Mouse (Mus musculus): ENCODE measurements around the gene Nav1. TPM values are rescaled to one million over a fixed set of nuclear protein-coding genes. Genes with fewer than 3 reads are reported as not detected.

The Nav1 gene
- 52.6 and 59.4 TPM in 2 replicates for polyA plus RNA-seq (2015; fragmentation: Nextera tagmentation; extraction: Ambion mirVana)

GRCm38 (mm10) chr1:135607019-135607418, at the start of gene Nav1:
Gene Nav1, minus strand, starts transcription at chr1:135607295.
- no peaks in the 10 kb centered on the region for H3K36me3 ChIP-seq (replicated peaks)
- no peak within 1 kb of the TSS for H3K9ac ChIP-seq
- 58% methylated on average over 7 of the region's 7 CpGs for WGBS
- H3K4me3 ChIP-seq = no peak within 1 kb of the TSS
- peaks cover 15% of the 10 kb centered on the region for H3K4me1 ChIP-seq
- H3K9me3 ChIP-seq = no peaks in the 10 kb centered on the region
- H3K27ac ChIP-seq = no peak within 1 kb of the TSS
- no peaks in the 10 kb centered on the region for H3K27me3 ChIP-seq (replicated peaks)
- H3K4me2 ChIP-seq = no peak within 1 kb of the TSS
- no peak for ATAC-seq (replicated peaks)

- no peak overlapping the region for H3K4me3 ChIP-seq
- H3K9me3 ChIP-seq = no peaks in the 10 kb centered on the region
- ATAC-seq (replicated peaks) = no peak
- H3K27me3 ChIP-seq (replicated peaks) = no peaks in the 10 kb centered on the region
- WGBS = 87% methylated on average over 6 of the region's 6 CpGs
- peaks cover under 1% of the 10 kb centered on the region for H3K4me1 ChIP-seq
- H3K27ac ChIP-seq = no peak overlapping the region
- H3K9ac ChIP-seq = no peak overlapping the region
- no peaks in the 10 kb centered on the region for H3K36me3 ChIP-seq (replicated peaks)
- no peak overlapping the region for H3K4me2 ChIP-seq
These were observed 46.8 kb upstream of the Nav1 start for GRCm38 (mm10) chr1:135653909-135654308.

GRCm38 (mm10) chr1:135645459-135646195, 38.5 kb upstream of the Nav1 start:
- Histone ChIP-seq H3K9me3 (no peaks in the 10 kb centered on the region), H3K4me3 (no peak overlapping the region), H3K27me3 (replicated peaks) (no peaks in the 10 kb centered on the region), H3K4me1 (peaks cover 12% of the 10 kb centered on the region; the same call in 1 of the 2 replicates), H3K4me2 (no peak overlapping the region), H3K9ac (no peak overlapping the region), H3K27ac (peak overlapping the region; percentile 15), H3K36me3 (replicated peaks) (no peaks in the 10 kb centered on the region)
- 41% methylated on average over 8 of the region's 8 CpGs for WGBS
- peak; percentile 82 for ATAC-seq (replicated peaks)

DNA sequence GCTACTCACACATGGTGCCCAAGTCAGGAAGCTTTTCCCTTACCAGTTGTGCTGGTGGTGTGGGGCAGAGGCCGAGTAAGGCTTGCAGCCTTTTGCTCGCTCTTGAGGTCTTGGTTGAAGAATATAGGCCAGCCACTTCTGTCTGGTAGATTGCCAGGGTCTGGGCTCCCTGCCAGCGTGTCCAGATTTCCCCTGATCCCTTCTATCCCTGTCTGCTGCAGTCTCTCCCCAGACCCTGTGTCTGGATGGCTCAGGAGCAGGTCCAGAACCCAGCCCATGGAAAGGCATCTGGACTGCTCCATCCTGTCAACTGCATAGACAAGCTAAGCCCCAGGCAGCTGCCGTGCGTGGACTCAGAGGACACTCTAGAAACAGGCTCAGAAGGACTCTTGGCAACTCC, 37.0 kb upstream of the Nav1 start:
- no peaks in the 10 kb centered on the region for H3K27me3 ChIP-seq (replicated peaks)
- H3K4me1 ChIP-seq = peaks cover 12% of the 10 kb centered on the region; the same call in 1 of the 2 replicates
- H3K27ac ChIP-seq = no peak overlapping the region
- WGBS = 69% methylated on average over 5 of the region's 5 CpGs
- ATAC-seq (replicated peaks) = no peak
- H3K36me3 ChIP-seq (replicated peaks) = no peaks in the 10 kb centered on the region
- H3K9me3 ChIP-seq = no peaks in the 10 kb centered on the region
- H3K4me2 ChIP-seq = no peak overlapping the region
- H3K4me3 ChIP-seq = no peak overlapping the region
- no peak overlapping the region for H3K9ac ChIP-seq

GRCm38 (mm10) chr1:135643691-135644090, 36.6 kb upstream of the Nav1 start:
- Histone ChIP-seq H3K9ac (no peak overlapping the region), H3K27ac (no peak overlapping the region), H3K27me3 (replicated peaks) (no peaks in the 10 kb centered on the region), H3K9me3 (no peaks in the 10 kb centered on the region), H3K36me3 (replicated peaks) (no peaks in the 10 kb centered on the region), H3K4me1 (peaks cover 12% of the 10 kb centered on the region; the same call in 1 of the 2 replicates), H3K4me2 (no peak overlapping the region), H3K4me3 (no peak overlapping the region)
- WGBS = 74% methylated on average over 3 of the region's 3 CpGs
- no peak for ATAC-seq (replicated peaks)

- H3K4me1 ChIP-seq = peaks cover 24% of the 10 kb centered on the region
- H3K27me3 ChIP-seq (replicated peaks) = no peaks in the 10 kb centered on the region
- H3K9ac ChIP-seq = no peak overlapping the region
- ATAC-seq (replicated peaks) = no peak
- H3K36me3 ChIP-seq (replicated peaks) = no peaks in the 10 kb centered on the region
- no peak overlapping the region for H3K27ac ChIP-seq
- no peak overlapping the region for H3K4me3 ChIP-seq
- H3K4me2 ChIP-seq = no peak overlapping the region
- WGBS = 94% methylated on average over 7 of the region's 7 CpGs
- no peaks in the 10 kb centered on the region for H3K9me3 ChIP-seq
These were observed 32.8 kb upstream of the Nav1 start for GRCm38 (mm10) chr1:135639853-135640252.

GRCm38 (mm10) chr1:135639093-135639492, 32.0 kb upstream of the Nav1 start:
- 89% methylated on average over 1 of the region's 1 CpGs for WGBS

DNA sequence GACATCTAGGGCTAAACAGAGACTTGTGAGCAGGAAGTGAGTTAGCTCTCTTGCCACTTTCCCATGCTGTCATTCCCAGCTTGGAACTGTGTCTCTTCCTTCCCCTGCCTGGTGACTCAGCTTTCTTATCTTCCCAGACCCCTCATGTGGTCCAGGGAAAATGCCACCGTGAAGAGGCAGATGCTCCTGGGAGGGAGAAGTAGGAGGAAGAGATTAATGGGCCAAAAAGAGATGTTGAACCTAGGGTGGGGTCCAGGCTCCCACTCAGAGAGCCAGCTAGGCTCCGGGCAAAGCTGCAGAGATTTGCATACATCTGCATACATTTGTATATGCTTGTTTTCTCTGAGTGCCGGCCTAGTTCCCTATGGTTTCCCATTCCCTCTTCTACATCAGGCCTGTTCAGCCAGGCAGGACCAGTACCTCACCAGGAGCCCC, 30.5 kb upstream of the Nav1 start:
- H3K27me3 ChIP-seq (replicated peaks) = no peaks in the 10 kb centered on the region
- no peak overlapping the region for H3K4me3 ChIP-seq
- no peaks in the 10 kb centered on the region for H3K9me3 ChIP-seq
- no peaks in the 10 kb centered on the region for H3K36me3 ChIP-seq (replicated peaks)
- no peak overlapping the region for H3K4me2 ChIP-seq
- no peak overlapping the region for H3K9ac ChIP-seq
- ATAC-seq (replicated peaks) = peak; percentile 27
- WGBS = 0% methylated on average over 3 of the region's 3 CpGs
- H3K4me1 ChIP-seq = peaks cover 23% of the 10 kb centered on the region
- peak overlapping the region; percentile 27; the same call in 1 of the 2 replicates for H3K27ac ChIP-seq

More at GRCm38 (mm10) chr1:135639093-135639492, 32.0 kb upstream of the Nav1 start:
- Histone ChIP-seq H3K4me3 (no peak overlapping the region), H3K27me3 (replicated peaks) (no peaks in the 10 kb centered on the region), H3K4me1 (peaks cover 23% of the 10 kb centered on the region), H3K9me3 (no peaks in the 10 kb centered on the region), H3K27ac (no peak overlapping the region), H3K9ac (no peak overlapping the region), H3K36me3 (replicated peaks) (no peaks in the 10 kb centered on the region), H3K4me2 (no peak overlapping the region)
- no peak for ATAC-seq (replicated peaks)

- Histone ChIP-seq H3K4me3 (no peak overlapping the region), H3K27ac (no peak overlapping the region), H3K36me3 (replicated peaks) (no peaks in the 10 kb centered on the region), H3K9ac (no peak overlapping the region), H3K4me1 (peaks cover 27% of the 10 kb centered on the region), H3K27me3 (replicated peaks) (no peaks in the 10 kb centered on the region), H3K9me3 (no peaks in the 10 kb centered on the region), H3K4me2 (no peak overlapping the region)
- WGBS = 33% methylated on average over 6 of the region's 6 CpGs
- no peak for ATAC-seq (replicated peaks)
These were observed 29.0 kb upstream of the Nav1 start for GRCm38 (mm10) chr1:135636111-135636511.

- no peak overlapping the region for H3K9ac ChIP-seq
These were observed 28.4 kb upstream of the Nav1 start for GRCm38 (mm10) chr1:135635323-135636064.

GRCm38 (mm10) chr1:135634791-135635190, 27.7 kb upstream of the Nav1 start:
- no peak overlapping the region for H3K9ac ChIP-seq
- no peaks in the 10 kb centered on the region for H3K27me3 ChIP-seq (replicated peaks)
- H3K9me3 ChIP-seq = no peaks in the 10 kb centered on the region
- H3K4me1 ChIP-seq = peaks cover 27% of the 10 kb centered on the region
- no peak overlapping the region for H3K27ac ChIP-seq
- no peaks in the 10 kb centered on the region for H3K36me3 ChIP-seq (replicated peaks)
- no peak for ATAC-seq (replicated peaks)
- no peak overlapping the region for H3K4me2 ChIP-seq
- no peak overlapping the region for H3K4me3 ChIP-seq
- 36% methylated on average over 6 of the region's 6 CpGs for WGBS

More at GRCm38 (mm10) chr1:135635323-135636064, 28.4 kb upstream of the Nav1 start:
- no peaks in the 10 kb centered on the region for H3K36me3 ChIP-seq (replicated peaks)
- 75% methylated on average over 11 of the region's 11 CpGs for WGBS
- peaks cover 27% of the 10 kb centered on the region for H3K4me1 ChIP-seq
- no peak overlapping the region for H3K4me2 ChIP-seq
- no peaks in the 10 kb centered on the region for H3K9me3 ChIP-seq
- ATAC-seq (replicated peaks) = no peak
- no peaks in the 10 kb centered on the region for H3K27me3 ChIP-seq (replicated peaks)
- H3K4me3 ChIP-seq = no peak overlapping the region
- H3K27ac ChIP-seq = no peak overlapping the region

- no peak for ATAC-seq (replicated peaks)
- Histone ChIP-seq H3K27ac (no peak overlapping the region), H3K9ac (no peak overlapping the region), H3K4me2 (no peak overlapping the region), H3K36me3 (replicated peaks) (no peaks in the 10 kb centered on the region), H3K27me3 (replicated peaks) (no peaks in the 10 kb centered on the region), H3K9me3 (no peaks in the 10 kb centered on the region), H3K4me3 (no peak overlapping the region), H3K4me1 (peaks cover 27% of the 10 kb centered on the region)
- 80% methylated on average over 2 of the region's 2 CpGs for WGBS
These were observed 26.8 kb upstream of the Nav1 start for GRCm38 (mm10) chr1:135633884-135634283.

Data from midbrain, embryonic 15.5 days (tissue).